Mouse (Mus musculus) CD4-positive helper T cell, adult 2 months (primary cell): Measurements from ENCODE around the gene Klhdc7a.
"Not testable (repeated sequence)": the region's sequence is repeated elsewhere in the genome, so short reads cannot be mapped to it uniquely, and the experiment has no call there.

Experiments used
- DNase-seq: peaks from one replicate; pipeline ENCODE4 v3.0.0-alpha.2; 2012; ENCODE audit warnings: low read depth, missing footprints, low spot score

Klhdc7a gene

DNA sequence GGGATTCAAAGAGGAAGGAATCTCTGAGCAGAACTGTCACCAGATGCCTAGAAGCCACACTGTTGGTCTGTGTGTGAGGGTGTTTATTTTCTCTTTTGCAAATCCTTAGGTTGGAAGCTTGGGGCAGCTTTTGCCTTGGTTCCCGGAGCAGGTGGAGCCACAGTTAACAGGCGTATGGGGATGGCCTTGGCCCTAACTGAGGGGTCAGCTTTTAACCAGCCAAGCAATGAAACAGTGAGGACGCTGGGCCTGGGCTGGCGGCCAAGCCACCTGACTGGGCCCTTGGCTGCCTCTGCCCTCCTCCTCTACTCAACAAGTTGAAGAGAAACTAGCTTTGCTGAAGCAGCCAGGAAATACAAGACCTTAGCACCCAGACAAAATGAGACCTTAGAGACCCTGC is at the start of gene Klhdc7a:
Gene Klhdc7a, minus strand, starts transcription at position 105 of the 400 bp plus-strand sequence.
- DNase-seq = no peak

DNA sequence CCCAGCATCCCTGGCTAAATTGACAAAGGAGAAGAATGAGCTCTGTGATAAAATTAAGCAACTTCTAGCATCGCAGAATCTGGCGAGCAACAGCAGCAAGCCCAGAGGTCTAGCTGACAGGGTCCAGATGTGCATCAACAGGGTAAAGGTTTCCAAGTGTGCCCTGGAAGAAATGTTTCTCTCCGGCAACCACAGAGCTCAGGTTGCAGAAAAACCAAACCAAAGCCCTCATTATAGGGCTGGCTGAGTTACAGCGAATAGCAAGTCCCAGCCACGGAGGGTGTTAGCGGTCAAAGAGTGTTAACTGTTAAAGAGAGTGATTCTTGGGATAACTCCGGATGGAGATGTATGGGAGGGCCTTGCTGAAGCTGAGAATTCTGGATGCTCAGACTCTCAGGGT is 48.1 kb upstream of the Klhdc7a start:
- no peak for DNase-seq

DNA sequence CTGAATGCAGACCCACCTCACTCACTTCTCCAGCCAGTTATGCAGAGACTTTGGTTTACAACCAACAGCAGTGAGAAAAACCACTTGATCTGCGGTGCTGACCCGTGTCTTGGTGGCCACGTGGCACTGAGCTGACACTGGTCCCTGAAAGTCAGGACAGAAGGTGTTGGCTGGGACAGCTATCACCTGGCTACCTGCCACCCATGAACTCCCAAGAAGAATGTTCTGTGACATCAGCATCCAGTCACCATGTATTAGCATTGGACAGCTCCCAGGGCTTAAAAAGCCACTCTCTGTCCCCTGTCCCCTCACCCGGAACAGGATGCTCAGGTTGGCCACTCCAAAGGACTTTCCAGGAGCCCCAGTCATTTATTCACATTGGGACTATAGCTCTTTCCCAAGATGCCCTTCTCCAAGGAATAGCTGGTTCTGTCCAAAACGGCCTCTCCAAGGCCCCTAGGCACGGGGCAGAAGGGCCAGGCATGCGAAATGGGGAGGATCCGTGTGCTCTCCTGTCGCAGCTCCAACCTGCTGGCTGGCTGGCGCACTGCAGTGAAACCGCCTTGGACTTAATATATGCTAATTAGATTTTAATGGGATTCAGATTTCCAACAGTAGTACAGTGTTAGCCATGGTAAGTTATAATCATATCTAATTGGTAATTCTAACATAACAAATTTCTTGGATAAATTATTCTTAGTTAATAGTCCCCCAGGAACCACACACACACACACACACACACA is 43.1 kb upstream of the Klhdc7a start:
- no peak for DNase-seq

DNA sequence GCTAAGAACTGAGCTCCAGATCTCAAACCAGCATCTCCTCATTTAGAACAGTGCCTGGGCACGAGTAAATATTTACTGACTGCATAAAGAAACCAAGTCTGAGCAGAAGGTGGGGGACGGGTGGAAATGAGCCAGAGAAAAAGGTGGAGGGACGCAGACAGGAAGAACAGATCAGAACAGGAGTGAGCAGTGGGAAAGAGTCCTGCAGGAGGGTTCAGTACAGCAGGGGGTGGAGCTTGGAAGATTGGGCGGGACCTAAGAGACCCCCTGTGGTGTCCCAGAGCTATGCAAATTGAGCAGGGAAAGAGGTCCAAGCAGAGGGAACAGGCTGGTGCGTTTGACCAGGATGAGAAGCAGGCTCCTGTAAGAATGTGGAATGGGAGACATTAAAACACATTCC is 37.1 kb upstream of the Klhdc7a start:
- DNase-seq = no peak

DNA sequence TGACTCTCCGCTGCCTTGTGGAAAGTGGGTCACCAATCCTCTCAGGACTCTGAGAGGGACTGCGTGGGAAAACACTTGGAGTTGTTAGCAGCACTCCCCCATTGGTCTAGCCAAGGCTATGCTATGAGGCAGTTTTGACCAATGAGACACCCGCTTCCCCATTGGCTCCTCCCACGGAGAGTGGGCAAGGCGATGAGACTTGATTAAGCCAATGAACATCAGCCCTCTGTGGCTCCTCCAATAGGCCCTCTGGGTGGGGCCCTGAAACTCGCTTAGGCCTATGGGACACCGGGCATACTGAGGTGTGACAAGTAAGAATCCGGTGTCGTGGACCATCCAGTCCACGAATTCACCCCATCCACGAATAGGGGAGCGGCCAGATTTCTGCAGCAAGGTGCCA is 36.3 kb upstream of the Klhdc7a start:
- no peak for DNase-seq

DNA sequence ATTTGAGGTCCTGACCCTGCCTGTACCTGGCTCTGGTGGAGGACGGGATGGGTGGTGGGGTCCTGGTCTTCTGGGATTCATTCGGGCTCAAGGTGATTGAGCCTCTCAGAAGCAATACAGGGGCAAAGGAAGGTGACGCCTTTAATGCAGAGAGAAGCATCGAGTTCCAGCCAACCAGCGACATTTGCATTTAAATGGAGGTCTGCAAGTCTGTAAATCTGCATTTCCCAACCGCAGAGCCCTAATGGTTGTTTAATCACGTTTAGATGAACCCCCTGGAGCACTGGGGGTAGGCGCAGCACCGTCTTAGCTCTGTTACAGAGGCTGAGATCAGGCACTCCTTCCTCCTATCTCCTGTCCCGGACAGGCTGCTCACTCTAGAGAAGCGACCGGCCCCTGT is 34.2 kb upstream of the Klhdc7a start:
- no peak for DNase-seq

DNA sequence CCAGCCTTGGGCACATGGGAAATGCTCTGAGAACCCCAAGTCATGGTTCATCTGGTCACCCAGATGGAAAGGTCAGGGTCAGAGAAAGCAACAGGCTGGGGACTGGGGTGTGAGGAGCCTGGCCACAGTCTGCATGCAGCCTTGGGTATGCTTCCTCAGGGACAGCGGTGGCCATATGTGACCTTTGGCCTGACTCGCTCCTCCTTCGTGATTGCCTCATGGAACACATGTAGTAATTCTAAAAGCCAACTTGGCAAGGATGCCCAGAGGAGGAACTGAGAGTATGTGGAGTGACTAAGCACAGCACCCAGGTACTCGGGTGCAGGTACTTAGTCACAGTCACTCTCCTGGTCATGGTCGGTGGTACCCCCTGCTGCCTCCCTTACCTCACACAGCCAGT is 33.1 kb upstream of the Klhdc7a start:
- DNase-seq = no peak

DNA sequence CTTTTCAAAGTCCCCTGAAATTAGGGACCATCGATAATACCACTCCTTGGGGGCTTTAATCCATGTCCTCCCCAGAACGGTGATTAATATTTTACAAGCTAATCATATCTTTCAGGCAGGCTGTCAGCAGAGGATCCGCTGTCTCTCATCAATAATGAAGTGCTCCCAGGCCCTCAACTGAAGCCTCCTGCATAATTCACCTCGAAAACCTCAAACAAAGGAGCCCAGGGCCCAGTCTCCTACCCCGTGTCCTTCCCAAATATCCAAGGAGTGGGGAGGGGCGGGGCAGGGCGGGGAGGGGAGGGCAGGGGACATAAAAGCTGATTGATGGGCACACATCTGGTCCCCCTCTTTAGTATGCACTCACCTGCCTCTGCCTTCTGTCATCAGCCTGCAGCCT is 31.2 kb upstream of the Klhdc7a start:
- DNase-seq = no peak

DNA sequence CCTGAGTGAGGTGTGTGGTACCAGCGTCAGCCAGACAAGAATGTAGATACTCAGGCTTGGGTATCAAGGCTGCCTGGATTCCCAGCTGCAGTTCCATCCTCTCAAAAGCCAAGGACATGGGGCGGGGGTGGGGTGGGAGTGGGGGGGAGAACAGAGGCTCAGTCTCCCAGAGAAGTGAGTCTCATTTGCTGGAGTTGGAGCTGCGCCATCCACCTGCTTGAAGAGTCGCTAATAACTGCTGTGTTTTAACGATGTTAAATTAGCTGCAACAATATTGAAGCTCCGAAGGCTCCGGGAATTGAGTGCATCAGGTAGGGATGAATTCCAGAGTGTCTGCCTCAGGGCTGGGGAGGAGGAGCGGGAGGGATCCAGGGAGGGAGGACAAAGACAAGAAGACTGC is 27.8 kb upstream of the Klhdc7a start:
- DNase-seq = no peak

DNA sequence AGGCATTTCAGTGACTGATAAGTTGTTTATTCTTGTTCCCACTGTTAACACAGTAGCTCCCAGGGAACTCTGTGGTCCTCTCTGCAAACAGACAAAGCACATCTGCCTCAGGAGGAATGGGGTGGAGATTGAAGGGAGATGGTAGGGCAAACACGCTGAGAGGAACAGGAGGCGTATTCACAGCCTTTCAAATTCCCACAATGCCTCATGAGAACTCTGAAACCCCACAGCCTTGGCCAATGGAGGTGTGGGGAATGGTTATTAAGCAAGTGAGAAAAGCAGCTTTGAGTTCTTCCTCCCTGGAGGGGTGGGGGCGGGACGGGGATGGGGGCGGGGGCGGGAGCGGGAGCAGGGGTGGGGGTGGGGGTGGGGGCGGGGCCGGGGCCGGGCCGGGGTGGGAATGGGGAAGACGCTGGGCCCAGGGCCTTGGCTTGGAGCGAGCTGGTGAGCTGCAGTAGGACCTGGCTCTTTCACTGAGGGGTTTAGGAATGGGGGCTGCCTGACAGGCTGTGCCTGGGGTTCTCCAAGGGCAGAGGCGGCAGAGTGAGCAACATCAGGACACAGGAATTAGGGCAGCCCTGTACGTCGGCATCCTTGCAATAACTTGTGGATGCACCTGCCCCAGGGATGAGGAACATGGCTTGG is 25.4 kb upstream of the Klhdc7a start:
- no peak for DNase-seq

DNA sequence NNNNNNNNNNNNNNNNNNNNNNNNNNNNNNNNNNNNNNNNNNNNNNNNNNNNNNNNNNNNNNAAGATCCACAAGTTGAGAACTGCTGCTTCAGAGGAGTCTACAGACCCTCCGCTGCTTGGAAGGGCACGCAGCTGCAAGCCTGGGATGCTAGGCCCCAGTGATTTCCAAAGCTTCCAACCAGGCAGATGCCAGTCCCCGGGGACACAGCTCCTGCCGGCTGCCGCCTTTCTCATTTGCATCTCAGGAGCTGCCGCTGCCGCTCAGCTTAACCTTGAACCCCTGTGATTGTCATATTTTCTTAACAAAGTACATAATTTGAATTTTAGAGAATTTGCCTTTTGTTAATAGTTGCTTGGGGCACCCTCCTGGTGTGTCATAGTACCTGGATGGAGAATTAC is 19.1 kb upstream of the Klhdc7a start:
- DNase-seq = no peak

DNA sequence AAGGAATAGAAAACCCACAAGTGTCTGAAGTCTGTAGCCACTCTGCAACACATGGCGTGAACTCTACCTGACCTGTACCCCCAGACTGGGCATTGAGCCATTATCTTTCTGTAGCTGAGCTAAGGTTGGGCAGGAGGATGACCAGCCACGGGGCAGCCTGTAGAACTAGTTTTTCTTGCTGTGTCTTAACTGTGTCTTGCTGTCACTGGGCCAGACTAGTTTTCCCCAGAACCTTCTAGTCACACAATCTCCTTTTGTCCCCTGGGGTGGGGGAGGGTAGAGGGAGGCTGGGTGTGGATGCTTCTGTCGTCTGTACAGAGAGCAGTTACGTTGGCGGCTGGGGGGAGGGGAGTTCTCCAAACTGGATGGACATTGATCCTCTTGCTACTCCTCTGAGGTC is 10.9 kb upstream of the Klhdc7a start:
- DNase-seq = no peak

DNA sequence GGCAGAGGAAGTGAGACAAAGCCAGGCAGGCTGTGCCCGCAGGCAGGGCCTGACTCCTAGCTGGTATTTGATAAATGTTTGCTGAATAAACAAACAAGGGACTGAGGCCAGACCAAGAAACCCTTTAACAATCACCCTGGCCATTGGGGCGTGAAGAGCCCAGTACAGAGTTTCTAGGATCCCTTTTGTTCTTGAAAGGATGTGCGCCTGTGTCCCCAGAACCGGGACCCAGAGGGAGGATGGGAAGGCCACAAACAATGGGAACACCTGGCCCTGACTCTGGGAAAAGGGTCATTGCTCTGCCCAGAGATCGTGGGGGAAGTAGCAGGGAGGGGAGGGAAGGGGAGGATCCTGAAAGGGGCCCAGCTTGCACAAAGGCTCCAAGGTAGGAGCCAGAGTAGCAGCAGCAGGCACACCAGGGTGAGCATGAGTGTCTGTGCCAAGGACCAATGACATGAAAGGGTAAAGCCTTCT is 9.5 kb upstream of the Klhdc7a start:
- DNase-seq = no peak

DNA sequence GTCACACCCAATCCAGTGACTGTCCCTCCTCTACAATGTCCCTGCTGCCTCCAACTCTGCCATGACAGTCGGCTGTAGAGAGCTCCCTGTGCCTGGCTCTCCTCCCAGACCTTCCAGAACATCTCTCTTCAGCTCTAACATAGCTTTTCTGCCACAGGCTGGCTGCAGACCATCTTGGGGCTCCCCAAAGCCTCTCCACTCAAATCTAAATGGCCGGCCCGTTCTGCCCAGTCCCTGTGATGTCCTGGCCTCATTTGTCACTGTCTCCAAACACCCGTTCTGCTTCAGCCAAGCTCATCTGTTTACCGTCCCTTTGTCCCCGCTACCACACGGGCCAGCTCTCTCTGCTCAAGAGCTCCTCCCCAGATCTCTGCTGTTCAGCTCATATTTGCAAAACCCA is 6.7 kb upstream of the Klhdc7a start:
- DNase-seq = no peak

DNA sequence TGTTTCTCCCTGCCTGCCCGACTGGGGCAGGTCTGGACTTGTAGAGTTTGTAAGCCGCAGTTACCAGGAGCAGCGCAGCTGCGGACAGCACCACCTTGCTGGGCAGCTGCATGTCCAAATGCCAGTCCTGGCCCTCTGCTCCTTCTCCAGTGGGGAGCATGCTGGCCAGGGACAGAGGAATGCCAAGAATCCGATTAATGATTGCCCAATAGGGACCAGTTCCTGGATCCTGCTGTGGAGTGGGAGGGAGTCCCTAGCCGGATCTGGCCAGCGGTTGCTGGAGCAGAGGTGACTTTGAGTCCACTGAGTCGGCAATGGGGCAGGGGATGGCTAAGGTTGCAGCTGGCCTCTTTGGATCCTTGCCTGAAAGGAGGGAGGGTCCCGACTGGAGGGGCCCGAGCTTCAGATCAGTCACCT is 343 bp downstream of the Klhdc7a start:
- no peak for DNase-seq

DNA sequence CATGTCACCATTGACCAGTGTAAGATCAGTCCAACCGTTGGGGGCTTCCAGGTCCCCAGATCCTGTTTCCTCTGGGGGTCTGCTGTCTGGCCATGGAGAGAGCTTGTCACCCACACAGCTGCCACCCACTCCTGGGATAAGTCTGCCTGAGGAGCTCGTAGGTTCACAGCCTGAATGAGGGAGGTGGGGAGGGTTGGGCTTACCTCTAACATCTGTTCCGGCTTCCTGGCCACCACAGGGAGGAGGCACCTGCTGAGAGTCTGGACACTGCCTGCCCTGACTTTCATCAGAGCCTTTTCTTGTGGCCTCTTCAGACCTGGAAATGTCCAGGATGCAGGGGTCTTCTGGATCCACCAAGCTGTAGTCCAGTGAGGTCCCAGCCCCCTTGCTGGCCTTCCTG is 845 bp downstream of the Klhdc7a start:
- DNase-seq = no peak

DNA sequence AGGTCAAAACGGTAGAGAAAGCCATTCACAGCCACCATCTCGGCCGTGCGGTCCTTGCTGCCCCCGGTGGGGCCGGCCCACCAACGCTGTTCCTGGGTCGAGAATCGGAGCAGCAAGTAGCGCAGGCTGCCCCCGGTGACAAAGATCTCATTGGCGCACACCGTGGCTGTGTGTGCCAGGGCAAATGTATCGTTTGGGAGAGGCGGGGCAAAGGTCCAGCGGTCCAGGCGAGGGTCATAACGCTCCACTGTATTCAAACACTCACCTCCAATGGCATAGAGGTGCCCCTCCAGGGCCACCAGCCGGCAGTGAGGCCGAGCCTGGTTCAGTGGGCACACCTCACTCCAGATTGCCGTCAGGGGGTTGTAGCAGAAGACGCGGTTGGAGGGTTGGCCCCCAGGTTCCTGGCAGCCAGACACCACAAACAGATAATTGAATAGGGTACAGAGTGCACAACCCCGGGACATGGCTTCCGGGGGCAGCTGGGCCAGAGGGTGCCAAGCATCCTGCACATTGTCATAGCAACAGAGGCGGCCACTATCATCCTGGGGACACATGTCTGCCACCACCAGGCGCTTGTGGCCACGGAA is 2.1 kb downstream of the Klhdc7a start:
- no peak for DNase-seq

DNA sequence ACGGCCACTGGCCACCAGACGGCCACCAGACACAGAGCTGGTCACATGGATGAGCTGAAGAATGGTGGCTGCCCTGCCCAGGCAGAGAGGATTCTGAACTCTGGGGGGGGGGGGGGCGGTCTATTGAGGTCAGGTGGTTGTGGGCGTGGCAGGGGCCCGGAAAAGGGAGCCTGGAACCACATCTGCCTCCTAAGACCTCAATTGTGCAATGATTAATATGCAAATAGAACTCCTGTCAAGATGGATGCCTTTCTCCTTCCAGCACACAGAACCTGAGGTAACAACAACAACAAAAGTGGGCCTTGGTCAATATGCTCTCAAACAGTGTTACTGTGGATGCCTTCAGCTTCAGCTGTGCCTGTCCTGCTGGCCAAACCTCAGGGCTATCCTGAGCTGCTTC is 3.4 kb downstream of the Klhdc7a start:
- DNase-seq = no peak

DNA sequence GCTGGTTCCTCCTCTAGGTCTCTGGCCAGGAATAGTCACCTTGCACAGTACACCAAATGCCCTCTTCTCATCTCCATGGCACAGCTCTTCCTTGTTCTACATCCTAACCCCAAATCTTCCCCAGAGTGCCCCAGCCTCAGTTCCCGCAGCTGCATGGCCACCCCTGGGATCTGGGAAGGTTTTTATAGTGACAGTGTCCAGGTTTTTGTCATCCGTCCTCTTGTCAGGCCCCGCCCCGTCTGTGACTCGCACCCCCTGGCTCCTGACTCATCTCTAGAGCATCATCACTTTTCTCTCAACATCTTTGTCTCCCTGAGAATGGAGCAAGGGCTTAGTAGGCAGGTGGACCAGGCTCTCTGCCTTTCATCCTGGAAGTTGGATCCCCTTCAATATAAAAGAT is 3.9 kb downstream of the Klhdc7a start:
- no peak for DNase-seq

DNA sequence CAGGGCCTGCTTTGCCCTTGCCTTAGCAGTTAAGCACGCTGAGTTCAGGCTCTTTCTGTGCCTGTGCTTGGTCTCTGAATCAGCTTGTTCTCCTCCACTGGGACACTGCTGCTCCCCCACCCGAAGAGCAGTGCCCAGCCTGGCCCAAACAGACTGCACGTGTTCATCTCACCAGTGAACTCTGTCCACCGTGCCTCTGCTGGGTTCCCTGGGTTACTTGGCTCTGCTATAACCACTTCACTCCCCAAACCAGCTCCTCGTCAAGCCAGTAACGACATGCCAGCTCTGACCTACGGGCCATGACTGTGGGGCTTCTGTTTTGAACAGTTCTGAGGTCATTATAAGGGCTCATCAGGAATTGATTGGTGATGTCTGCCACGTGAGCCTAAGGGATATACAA is 4.8 kb downstream of the Klhdc7a start:
- no peak for DNase-seq

DNA sequence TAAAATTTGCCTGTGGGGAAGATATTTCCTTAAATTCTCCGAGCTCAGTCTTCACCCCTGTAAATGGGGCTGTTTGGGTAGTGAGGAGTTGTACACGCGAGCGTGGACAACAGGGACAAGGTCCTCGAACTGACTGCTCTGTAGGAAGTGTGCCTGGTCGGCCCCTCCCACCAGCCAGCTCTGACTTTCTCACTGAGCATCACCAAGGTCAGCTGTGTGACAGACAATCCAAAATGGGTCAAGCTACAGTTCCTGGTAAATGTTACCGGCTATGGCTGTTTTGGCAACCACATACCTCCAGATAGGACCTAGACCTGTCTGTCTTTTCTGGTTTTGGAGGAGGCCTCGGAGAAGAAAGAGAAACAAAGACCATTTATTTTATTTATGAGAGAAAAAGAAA is 6.0 kb downstream of the Klhdc7a start:
- no peak for DNase-seq

DNA sequence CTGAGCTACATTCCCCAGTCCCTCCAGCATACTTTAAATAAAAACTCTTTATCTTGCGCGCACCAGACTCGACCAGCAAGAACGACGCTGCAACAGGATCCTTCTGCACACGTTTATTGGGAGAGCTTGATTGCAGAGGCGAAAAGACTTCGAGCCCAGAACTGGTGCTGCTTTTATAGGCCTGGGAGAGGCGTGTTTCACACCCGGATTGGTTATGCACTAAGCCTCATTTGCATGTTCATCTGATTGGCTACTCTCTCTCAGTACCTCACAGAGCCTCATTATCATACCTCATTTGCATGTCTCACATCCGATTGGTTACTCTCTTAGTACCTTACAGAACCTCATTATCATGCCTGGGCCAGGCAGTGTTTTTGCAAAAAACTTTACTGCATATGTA is 6.5 kb downstream of the Klhdc7a start:
- not testable (repeated sequence) for DNase-seq

DNA sequence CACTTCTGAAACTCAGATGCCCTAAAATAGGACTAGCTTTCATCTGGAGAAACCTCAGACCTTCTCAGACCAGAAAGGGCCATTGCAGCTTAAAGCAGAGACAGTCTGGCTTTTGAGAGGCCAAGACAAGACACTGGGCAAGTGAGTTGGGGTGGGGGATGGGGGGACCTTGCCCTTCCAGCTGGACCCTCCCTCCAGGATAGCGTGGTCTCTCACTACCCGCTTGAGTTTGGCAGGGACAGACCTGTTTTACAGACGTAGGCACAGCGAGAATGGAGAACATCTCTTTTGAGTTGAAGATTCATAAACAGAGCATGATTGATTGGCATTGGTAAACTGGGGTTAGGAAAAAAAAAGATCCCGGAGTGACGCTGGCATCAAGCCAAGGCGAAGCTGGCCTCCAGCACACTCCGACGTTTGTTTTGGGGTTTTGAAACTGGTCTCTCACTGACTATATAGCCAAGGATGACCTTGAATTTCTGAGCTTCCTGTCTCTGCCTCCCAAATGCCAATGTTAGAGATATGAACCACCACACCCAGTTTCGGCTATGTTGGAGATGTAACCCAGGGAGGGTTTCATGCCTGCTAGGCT is 7.0 kb downstream of the Klhdc7a start:
- no peak for DNase-seq
